Mouse (Mus musculus): ENCODE measurements around the gene H2-Eb1.
A peak's percentile ranks its signal among the peaks of the same experiment; 100 is the strongest.
"Not testable (repeated sequence)": the region's sequence is repeated elsewhere in the genome, so short reads cannot be mapped to it uniquely, and the experiment has no call there.

H2-Eb1 gene

DNA sequence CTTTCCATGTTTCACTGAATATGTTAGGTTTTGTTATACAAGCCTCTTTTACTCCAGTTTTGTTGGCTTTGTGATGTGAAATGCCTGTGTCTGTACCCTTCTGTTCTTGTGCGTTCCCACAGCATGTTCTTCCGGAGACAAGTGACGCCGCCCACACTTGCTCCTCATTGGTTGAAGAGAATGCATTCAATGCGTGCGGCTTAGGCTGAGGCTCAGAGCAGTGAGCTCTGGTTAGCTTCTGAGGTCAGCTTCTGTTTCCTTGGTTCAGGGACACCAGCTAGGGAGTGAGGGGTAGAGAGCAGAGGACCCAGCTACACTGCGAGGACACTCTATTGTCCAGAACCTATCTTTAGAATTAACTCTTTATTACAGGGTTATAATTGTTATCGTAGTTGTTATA lies 14.1 kb upstream of the H2-Eb1 start:
- DNase-seq (ENCODE audit: low read depth): peak; percentile 93

GRCm38 (mm10) chr17:34292570-34292969 lies 13.1 kb upstream of the H2-Eb1 start:
- no peak for DNase-seq (ENCODE audit: low read depth)

GRCm38 (mm10) chr17:34293533-34293932 lies 12.1 kb upstream of the H2-Eb1 start:
- peak; percentile 72 for DNase-seq (ENCODE audit: low read depth)

DNA sequence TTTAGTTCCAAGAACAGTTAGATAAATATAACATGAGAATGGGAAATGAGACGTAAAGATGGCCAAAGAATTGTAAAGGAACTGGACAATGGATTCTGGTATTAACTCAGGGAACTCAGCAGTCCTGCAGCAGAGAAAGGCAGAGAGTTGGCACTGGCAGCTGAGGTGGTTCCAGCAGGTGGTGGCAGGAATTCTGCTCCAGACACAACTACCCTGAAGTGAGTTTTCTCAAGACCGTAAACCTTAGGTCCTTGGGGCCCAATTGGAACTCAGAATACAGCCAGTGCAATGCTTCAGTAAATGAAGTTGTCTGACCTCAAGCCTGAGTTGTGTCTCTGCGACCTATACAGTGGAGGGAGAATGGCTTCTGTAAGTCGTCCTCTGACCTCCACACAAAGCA lies 11.4 kb upstream of the H2-Eb1 start:
- DNase-seq (ENCODE audit: low read depth): no peak

- no peak for DNase-seq (ENCODE audit: low read depth)
Observed at GRCm38 (mm10) chr17:34295307-34295706, 10.4 kb upstream of the H2-Eb1 start.

DNA sequence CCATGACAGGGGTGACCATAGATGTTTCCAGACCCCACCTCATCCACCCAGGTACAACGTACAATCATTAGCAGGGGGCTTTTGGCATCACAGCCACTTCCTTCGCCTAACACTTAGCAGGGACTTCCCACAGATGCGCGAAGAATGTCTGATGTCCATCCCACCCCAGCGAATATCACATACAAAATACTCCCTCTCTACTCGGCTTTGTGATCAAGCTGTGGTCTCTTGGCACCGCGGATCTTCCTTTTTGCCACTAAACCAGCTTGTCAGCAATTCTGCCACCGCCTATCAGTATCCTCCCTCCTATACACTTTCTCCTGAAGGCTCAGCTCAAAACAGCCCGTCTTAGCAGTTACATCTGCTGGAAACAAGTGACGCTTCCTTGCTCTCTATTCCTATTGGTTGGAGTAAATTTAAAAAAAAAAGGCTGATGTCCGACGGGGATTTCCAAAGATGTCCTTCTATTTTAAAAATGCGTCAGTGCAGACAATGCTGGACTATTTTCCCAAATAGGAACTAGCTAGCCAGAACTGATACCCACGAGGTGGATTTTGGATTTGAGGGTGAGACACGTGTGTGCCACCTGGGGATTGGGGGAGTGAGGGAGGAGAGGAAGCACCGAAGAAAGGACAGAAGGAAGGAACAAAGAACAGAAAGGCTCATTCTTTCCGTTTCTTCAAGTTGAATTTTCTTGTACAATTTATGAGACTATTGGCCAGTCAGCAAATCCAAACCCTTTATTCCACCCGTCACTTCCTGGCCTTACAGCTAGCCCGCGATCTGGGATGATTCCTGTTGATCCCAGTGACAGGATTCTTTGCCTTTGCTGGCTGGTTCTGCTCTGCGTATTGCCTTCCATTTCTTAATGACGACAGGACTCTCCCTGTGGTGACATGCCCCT lies 9.5 kb upstream of the H2-Eb1 start:
- DNase-seq (ENCODE audit: low read depth): peak; percentile 95

GRCm38 (mm10) chr17:34299356-34299755 lies 6.3 kb upstream of the H2-Eb1 start:
- peak; percentile 60 for DNase-seq (ENCODE audit: low read depth)

DNA sequence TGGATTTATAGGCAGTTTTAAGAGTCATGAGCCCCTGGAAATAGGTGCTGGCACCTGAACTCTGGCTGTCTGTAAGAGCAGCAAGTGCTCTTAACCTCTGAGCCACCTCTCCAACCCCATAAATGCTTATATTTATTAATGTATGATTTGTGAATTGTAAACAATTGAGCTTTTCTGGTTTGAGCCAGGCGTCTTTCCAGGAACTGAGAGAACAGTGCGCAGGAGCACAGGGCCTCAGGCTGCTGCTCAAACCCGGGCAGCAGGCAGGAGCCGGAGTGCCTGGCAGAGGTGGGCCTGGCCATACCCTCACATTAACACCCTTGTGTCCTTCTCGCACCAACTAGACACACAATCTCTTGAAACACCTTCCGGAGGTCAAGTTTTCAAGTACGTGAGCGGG lies 5.6 kb upstream of the H2-Eb1 start:
- DNase-seq (ENCODE audit: low read depth): no peak

DNA sequence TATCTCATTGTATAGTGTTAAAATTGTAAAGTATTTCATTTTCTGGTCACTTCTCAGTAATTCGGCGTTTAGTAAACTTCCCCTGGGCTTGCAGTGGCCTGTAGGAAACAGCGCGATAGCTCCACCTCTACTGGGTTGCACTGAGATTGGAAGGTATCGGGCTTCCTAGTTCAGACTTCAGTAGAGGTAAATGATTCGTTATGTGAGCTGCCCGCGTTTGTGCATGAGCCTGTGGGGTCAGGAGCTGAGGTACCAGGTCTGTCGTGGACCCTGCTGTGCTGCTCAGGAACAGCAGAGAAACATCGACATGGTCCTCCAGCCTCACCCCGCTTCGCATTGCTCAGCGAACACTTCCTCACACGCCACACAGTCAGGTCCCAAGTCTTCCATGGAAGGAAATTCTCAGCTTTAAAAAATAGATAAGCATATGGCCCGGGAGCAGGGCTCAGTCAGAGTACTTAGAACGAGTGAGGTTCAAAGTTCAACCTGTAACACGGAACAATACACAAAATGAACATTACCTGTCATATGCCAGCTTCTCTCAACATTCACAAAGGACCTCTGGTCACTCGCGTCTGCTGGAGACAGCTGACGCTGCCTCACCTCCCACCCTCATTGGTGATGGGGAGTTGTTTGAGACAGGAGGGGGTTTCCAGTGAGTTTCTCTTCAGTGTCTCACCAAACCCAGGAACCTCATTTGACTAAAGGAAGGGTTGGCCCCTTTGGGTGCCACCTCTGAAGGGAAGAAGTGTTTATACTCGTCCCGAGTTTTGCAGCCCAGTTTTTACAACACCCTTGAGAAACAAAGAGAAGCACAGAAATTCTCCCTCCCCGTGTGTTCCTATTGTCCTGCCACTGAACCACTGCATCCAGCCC lies 4.7 kb upstream of the H2-Eb1 start:
- peak; percentile 70 for DNase-seq (ENCODE audit: low read depth)

DNA sequence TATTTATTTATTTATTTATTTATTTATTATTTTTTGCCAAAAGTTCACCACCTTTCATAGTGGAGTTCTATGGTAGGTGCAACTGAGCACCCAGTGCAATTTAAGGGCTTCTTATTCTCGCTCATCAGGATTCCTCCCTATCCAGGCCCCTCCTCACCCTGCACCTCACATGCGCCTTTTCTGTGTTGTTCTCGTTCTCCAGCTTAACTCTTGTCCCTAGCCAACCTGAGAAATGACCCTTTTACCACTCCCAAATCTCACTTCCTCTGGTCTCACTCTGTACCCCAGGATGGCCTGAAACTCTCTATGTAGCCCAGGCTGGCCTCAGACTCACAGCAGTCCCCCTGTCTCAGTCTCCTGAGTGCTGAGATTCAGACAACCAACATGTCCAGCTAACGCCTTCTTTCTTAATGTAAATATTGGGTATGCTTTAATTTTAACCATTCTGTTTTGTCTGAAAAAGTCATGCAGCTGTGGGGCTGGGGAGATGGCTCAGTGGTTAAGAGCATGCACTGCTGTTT lies 3.9 kb upstream of the H2-Eb1 start:
- no peak for DNase-seq (ENCODE audit: low read depth)

DNA sequence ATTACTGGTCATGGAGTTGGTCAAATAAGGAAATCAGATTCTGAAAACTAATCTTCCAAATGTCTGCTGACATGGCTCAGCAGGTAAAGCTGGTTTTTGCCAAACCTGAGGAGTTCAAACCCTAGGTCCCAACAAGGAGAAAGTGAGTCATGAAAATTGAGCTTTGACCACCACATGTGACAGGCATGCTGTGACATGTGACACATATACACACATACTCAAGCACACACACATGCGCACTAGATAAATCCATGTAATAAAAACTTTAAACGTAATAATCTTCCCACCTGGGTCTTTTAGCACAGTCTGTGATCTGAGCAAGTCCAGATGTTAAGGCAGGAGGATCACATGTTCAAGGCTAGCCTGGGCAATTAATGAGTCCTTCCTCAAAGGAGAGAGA lies 1.9 kb upstream of the H2-Eb1 start:
- no peak for DNase-seq (ENCODE audit: low read depth)

DNA sequence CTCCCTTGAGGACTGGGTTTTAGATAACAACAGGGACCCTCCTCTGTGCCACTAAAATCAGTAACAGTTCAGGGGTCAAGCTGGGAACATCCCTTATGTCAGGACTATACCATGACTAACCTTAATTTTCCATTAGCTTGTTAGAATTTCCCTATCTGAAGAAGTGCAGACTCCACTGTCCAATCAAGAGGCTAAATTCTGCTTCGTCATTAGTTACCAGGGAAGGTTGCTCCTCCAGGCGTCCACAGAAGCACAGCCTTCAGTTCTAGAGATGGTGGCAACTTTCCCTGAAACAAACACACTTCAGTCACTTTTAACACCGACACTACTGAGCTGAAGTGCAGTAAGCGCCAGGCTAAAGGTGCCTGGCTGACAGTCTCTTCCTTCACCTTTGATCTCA lies 916 bp upstream of the H2-Eb1 start:
- peak; percentile 92 for DNase-seq (ENCODE audit: low read depth)

- no peak for DNase-seq (ENCODE audit: low read depth)
Observed at GRCm38 (mm10) chr17:34306407-34306806, 740 bp downstream of the H2-Eb1 start.

DNA sequence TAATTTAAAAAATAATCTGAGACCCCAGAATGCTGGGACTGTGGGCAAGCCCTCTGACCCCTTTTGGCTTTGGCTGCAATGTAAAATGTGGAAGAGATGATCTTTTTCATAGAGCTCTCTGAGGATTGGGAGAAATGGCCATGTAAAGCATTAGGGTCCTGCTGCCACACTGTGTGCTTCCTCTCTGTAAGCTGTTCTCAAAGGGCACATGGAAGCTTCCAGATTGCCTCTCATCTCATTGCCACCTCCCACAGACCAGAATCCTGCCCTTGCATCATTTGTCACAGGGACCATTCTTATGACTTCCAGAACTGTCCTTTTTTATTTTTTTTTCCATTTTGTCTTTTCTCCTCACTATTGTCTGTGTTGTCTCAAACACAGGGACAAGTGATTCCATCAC lies 1.5 kb downstream of the H2-Eb1 start:
- no peak for DNase-seq (ENCODE audit: low read depth)

GRCm38 (mm10) chr17:34308161-34308560 lies 2.5 kb downstream of the H2-Eb1 start:
- no peak for DNase-seq (ENCODE audit: low read depth)

- no peak for DNase-seq (ENCODE audit: low read depth)
Observed at GRCm38 (mm10) chr17:34309225-34309624, 3.6 kb downstream of the H2-Eb1 start.

GRCm38 (mm10) chr17:34309683-34310385 lies 4.2 kb downstream of the H2-Eb1 start:
- DNase-seq (ENCODE audit: low read depth): peak; percentile 61

- not testable (repeated sequence) for DNase-seq (ENCODE audit: low read depth)
Observed at GRCm38 (mm10) chr17:34310526-34310925, 4.9 kb downstream of the H2-Eb1 start.

DNA sequence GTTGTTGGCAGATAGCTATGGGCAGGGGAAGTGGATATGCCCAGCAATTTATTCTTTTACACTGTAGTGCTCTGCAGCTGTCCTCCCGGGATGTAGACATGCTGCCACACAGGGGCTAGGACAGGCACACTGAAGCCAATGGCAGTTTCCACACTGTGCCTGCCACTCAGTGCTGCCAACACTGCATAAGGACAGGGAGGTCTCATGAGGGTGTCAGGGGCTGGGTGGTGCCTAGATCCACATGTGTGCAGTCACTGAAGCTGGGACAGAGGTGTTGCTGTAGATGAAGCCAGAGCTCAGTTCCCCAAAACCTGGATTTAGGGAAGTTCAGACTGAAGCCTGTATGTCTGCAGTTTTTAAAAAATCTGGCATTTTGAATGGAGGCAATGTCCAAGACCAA lies 6.5 kb downstream of the H2-Eb1 start:
- DNase-seq (ENCODE audit: low read depth): no peak

- DNase-seq (ENCODE audit: low read depth): peak; percentile 85
Observed at GRCm38 (mm10) chr17:34313393-34313792, 7.7 kb downstream of the H2-Eb1 start.

GRCm38 (mm10) chr17:34314286-34314685 lies 8.6 kb downstream of the H2-Eb1 start:
- DNase-seq (ENCODE audit: low read depth): no peak

DNA sequence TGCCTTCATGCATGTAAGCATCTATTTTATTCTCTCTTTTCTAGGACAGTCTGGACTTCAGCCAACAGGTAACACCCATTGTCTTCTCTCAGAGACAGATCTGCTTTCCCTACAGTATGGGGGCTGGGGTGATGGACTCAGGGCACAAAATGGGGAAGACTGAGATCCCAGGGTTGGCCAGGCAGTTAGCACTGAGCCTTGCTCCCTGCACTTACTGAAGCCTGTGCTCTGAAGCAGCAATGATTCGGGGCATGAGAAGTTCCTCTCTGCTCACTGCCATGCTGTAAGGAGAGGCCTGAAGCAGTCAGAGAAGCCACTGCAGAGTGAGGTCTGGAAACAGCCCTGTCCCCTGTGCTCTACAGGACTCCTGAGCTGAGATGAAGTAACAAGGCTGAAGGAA lies 9.8 kb downstream of the H2-Eb1 start:
- no peak for DNase-seq (ENCODE audit: low read depth)
